Comparison of ENCODE assay signal across 8 mouse cellular contexts in genomic region chr4:136284455-136284854, GRCm38 (mm10). TPM values are rescaled to one million over a fixed set of nuclear protein-coding genes. Genes with fewer than 3 reads are reported as not detected.
DNase-seq lines count a peak whose midpoint lies in the region; ATAC-seq and TF ChIP-seq lines count a peak whose summit lies in the region.

Gene Zfp46 (plus strand): TSS chr4:136284683.

- ATAC-seq in erythroblast, adult 5-6 weeks (replicated peaks; ENCODE audit: low FRiP score, poor library complexity, severe bottlenecking) = no peak
- no peak for ATAC-seq in embryonic facial prominence, embryonic 11.5 days (replicated peaks; ENCODE audit: insufficient number of reproducible peaks, low FRiP score, low TSS enrichment, low read depth)
- ATAC-seq in midbrain, embryonic 12.5 days (ENCODE audit: low FRiP score, low read depth) = no peak
- no peak for ATAC-seq in stomach, postnatal 0 days (ENCODE audit: low FRiP score, low TSS enrichment)

- TF ChIP-seq CTCF in stomach, postnatal 0 days (IDR thresholded peaks at IDR 0.05; ENCODE audit: low read depth) = no peak

- peak within 1 kb of the TSS; percentile 79 for H3K4me3 ChIP-seq in erythroblast, embryonic 14.5 days (replicated peaks)
- peak within 1 kb of the TSS; percentile 51 for H3K4me3 ChIP-seq in embryonic facial prominence, embryonic 11.5 days (ENCODE audit: low read depth, low read length)
- H3K4me3 ChIP-seq in midbrain, embryonic 12.5 days = peak within 1 kb of the TSS; percentile 68
- peak within 1 kb of the TSS; percentile 67 for H3K4me3 ChIP-seq in stomach, postnatal 0 days (ENCODE audit: low read depth, low read length)

- peaks cover 22% of the 10 kb centered on the region for H3K36me3 ChIP-seq in erythroblast, embryonic 14.5 days (ENCODE audit: control insufficient read depth)
- H3K36me3 ChIP-seq in embryonic facial prominence, embryonic 11.5 days (replicated peaks; ENCODE audit: control insufficient read depth, insufficient read depth, low read depth, low read length) = 0 out of 2 replicates have a peak, but pooled peaks cover 2% of the 10 kb centered on the region
- peaks cover 20% of the 10 kb centered on the region for H3K36me3 ChIP-seq in midbrain, embryonic 12.5 days
- H3K36me3 ChIP-seq in stomach, postnatal 0 days (ENCODE audit: control insufficient read depth, insufficient read depth, low read length) = peaks cover 10% of the 10 kb centered on the region; the same call in 1 of the 2 replicates

- H3K9me3 ChIP-seq in erythroblast, embryonic 14.5 days (ENCODE audit: control insufficient read depth, low read length) = peaks cover 10% of the 10 kb centered on the region
- no peaks in the 10 kb centered on the region for H3K9me3 ChIP-seq in embryonic facial prominence, embryonic 11.5 days (replicated peaks; ENCODE audit: control insufficient read depth, low read length)
- H3K9me3 ChIP-seq in midbrain, embryonic 12.5 days = peaks cover 10% of the 10 kb centered on the region; the same call in 1 of the 2 replicates
- no peaks in the 10 kb centered on the region for H3K9me3 ChIP-seq in stomach, postnatal 0 days (ENCODE audit: control insufficient read depth, low read length)

- intact Hi-C loops in left cerebral cortex, postnatal 36 days (cut with DNase I) = no loop called here

- peak within 1 kb of the TSS; percentile 73 for H3K9ac ChIP-seq in embryonic facial prominence, embryonic 11.5 days (replicated peaks; ENCODE audit: low read length)
- peak within 1 kb of the TSS; percentile 53 for H3K9ac ChIP-seq in midbrain, embryonic 12.5 days (replicated peaks)
- H3K9ac ChIP-seq in stomach, postnatal 0 days (ENCODE audit: low read length) = peak within 1 kb of the TSS; percentile 52

- H3K27ac ChIP-seq in embryonic facial prominence, embryonic 11.5 days (replicated peaks; ENCODE audit: low read depth, low read length) = peak within 1 kb of the TSS; percentile 43
- peak within 1 kb of the TSS; percentile 90 for H3K27ac ChIP-seq in midbrain, embryonic 12.5 days (replicated peaks)
- peak within 1 kb of the TSS; percentile 95 for H3K27ac ChIP-seq in stomach, postnatal 0 days (replicated peaks)

- 51% methylated on average over 5 of the region's 5 CpGs for WGBS in embryonic facial prominence, embryonic 11.5 days
- WGBS in midbrain, embryonic 12.5 days = 31% methylated on average over 5 of the region's 5 CpGs
- 18% methylated on average over 5 of the region's 5 CpGs for WGBS in stomach, postnatal 0 days

- peaks cover 28% of the 10 kb centered on the region for H3K4me1 ChIP-seq in erythroblast, embryonic 14.5 days (ENCODE audit: control insufficient read depth)
- H3K4me1 ChIP-seq in embryonic facial prominence, embryonic 11.5 days (ENCODE audit: control insufficient read depth, insufficient read depth, low read length) = no peaks in the 10 kb centered on the region
- H3K4me1 ChIP-seq in midbrain, embryonic 12.5 days = peaks cover 44% of the 10 kb centered on the region
- H3K4me1 ChIP-seq in stomach, postnatal 0 days (replicated peaks; ENCODE audit: control insufficient read depth, insufficient read depth) = peaks cover 2% of the 10 kb centered on the region

- peak; percentile 39 for DNase-seq in embryonic facial prominence, embryonic 11.5 days (ENCODE audit: low spot score)
- DNase-seq in heart, adult 18-20 months = peak; percentile 93
- DNase-seq in kidney, adult 18-20 months = peak; percentile 55
- peak; percentile 76 to 80 for DNase-seq in left cerebral cortex, postnatal 36 days (ENCODE audit: low spot score in 2 of 2)
- DNase-seq in stomach, postnatal 0 days (ENCODE audit: low spot score) = peak; percentile 41

- TF ChIP-seq EP300 in stomach, postnatal 0 days (optimal IDR thresholded peaks at IDR 0.05) = no peak

- peak within 1 kb of the TSS; percentile 54 for H3K4me2 ChIP-seq in embryonic facial prominence, embryonic 11.5 days (ENCODE audit: low read depth, low read length)
- peak within 1 kb of the TSS; percentile 71 for H3K4me2 ChIP-seq in midbrain, embryonic 12.5 days (replicated peaks)
- peak within 1 kb of the TSS; percentile 77 for H3K4me2 ChIP-seq in stomach, postnatal 0 days (replicated peaks; ENCODE audit: low read depth)

- H3K27me3 ChIP-seq in erythroblast, embryonic 14.5 days (ENCODE audit: control insufficient read depth) = peaks cover 12% of the 10 kb centered on the region
- no peaks in the 10 kb centered on the region for H3K27me3 ChIP-seq in embryonic facial prominence, embryonic 11.5 days (ENCODE audit: control insufficient read depth, insufficient read depth, low read length)
- H3K27me3 ChIP-seq in midbrain, embryonic 12.5 days = peaks cover 11% of the 10 kb centered on the region
- no peaks in the 10 kb centered on the region for H3K27me3 ChIP-seq in stomach, postnatal 0 days (ENCODE audit: control insufficient read depth, insufficient read depth, low read length)

RNA-seq across cellular contexts. Expression of gene Zfp46, which starts in this region (rescaled TPM):
- polyA plus RNA-seq in erythroblast, embryonic 14.5 days (2012) = 0.17 and 0.27 TPM in 2 replicates
- 2.5 and 2.7 TPM in 2 replicates for total RNA-seq in erythroblast, adult 5-6 weeks (2015; ENCODE audit: low replicate concordance)
- 2.8 and 7.0 TPM in 2 replicates for total RNA-seq in erythroblast, adult 5-6 weeks (2017; ENCODE audit: low replicate concordance)
- polyA plus RNA-seq in embryonic facial prominence, embryonic 11.5 days (2014; fragmentation: Nextera tagmentation; extraction: Ambion mirVana) = 24.3 and 28.0 TPM in 2 replicates
- total RNA-seq in heart, adult 18-20 months (2021) = 10 to 100 TPM; 32.3 to 34.8 TPM
- total RNA-seq in left cerebral cortex, postnatal 36 days (2021) = 10 to 100 TPM; 61.7 to 63.2 TPM
- 38.4 and 40.5 TPM in 2 replicates for polyA plus RNA-seq in midbrain, embryonic 12.5 days (2016; fragmentation: Nextera tagmentation; extraction: Ambion mirVana)
- 8.8 and 9.0 TPM in 2 replicates for polyA plus RNA-seq in stomach, postnatal 0 days (2015; fragmentation: Nextera tagmentation; extraction: Ambion mirVana)

Comparison
In these comparisons a context has a peak if more than half of its experiments do, and no peak if none do; other contexts are left out.
1. RNA of gene Zfp46 (total RNA-seq): 61.7 to 63.2 TPM in left cerebral cortex, postnatal 36 days and 32.3 to 34.8 TPM in heart, adult 18-20 months; 2.5 to 7.0 TPM in erythroblast, adult 5-6 weeks; every median in the first group is over 4 times any median in the second.
2. DNase-seq: peak in every context shown above with its lines; median percentile 93 in heart, adult 18-20 months; 78 in left cerebral cortex, postnatal 36 days; 55 in kidney, adult 18-20 months; 41 in stomach, postnatal 0 days; 39 in embryonic facial prominence, embryonic 11.5 days.
3. H3K27ac ChIP-seq: peak in every context shown above with its lines; median percentile 95 in stomach, postnatal 0 days; 90 in midbrain, embryonic 12.5 days; 43 in embryonic facial prominence, embryonic 11.5 days.
4. Peak in every context shown above with its lines, with median percentiles within 50 percentile points of each other: H3K4me3 ChIP-seq, H3K4me2 ChIP-seq and H3K9ac ChIP-seq.